Mouse (Mus musculus) small intestine, adult 2 months (tissue): ENCODE results near the gene Pds5b. TPM values are rescaled to one million over a fixed set of nuclear protein-coding genes. Genes with fewer than 3 reads are reported as not detected.
"Not testable (repeated sequence)": the region's sequence is repeated elsewhere in the genome, so short reads cannot be mapped to it uniquely, and the experiment has no call there.

Source experiments
- H3K27ac ChIP-seq: fragments of 200-500 bp; 2 replicates; pipeline ENCODE4 v1.5.1; 2012; ENCODE audit warnings: low read depth, low read length, control low read depth, inconsistent platforms; ENCODE audit not compliant: insufficient read depth
- H3K27me3 ChIP-seq: fragments of 200-500 bp; 2 replicates; pipeline ENCODE4 v1.6.1; 2012; ENCODE audit warnings: mild to moderate bottlenecking, moderate library complexity, low read length, inconsistent platforms; ENCODE audit not compliant: control insufficient read depth, insufficient read depth
- H3K36me3 ChIP-seq: fragments of 200-500 bp; 2 replicates; pipeline ENCODE4 v1.6.1; 2012; ENCODE audit warnings: mild to moderate bottlenecking, low read length, control low read depth, inconsistent platforms; ENCODE audit not compliant: control insufficient read depth, insufficient read depth
- H3K4me1 ChIP-seq: fragments of 200-500 bp; 2 replicates; pipeline ENCODE4 v1.6.1; 2012; ENCODE audit warnings: low read length, inconsistent platforms, mixed read lengths; ENCODE audit not compliant: control insufficient read depth, insufficient read depth, insufficient read length
- H3K4me3 ChIP-seq: fragments of 200-500 bp; 2 replicates; pipeline ENCODE4 v1.5.1; 2012; ENCODE audit warnings: low read depth, mild to moderate bottlenecking, control low read depth, inconsistent platforms, low read length, moderate library complexity
- CTCF ChIP-seq: fragments of 200-500 bp; IDR thresholded peaks from 2 replicates; pipeline ENCODE4 v1.5.1; 2012; ENCODE audit warnings: low read depth, mild to moderate bottlenecking, control low read depth, inconsistent platforms, low read length, moderate library complexity, mixed read lengths; ENCODE audit not compliant: insufficient replicate concordance, insufficient read length; ENCODE audit errors: extremely low read depth
- POLR2A ChIP-seq: fragments of 200-500 bp; IDR thresholded peaks from 2 replicates; pipeline ENCODE4 v1.6.1; 2012; ENCODE audit warnings: low read depth, mild to moderate bottlenecking, control low read depth, inconsistent platforms, low read length, moderate library complexity
- WGBS: fragments of 180-500 bp; shearing (Covaris S2); methylation state at CpG from one replicate; pipeline ENCODE4 v1.1.7; 2018; 5-methylcytosine and 5-hydroxymethylcytosine counted together
- polyA plus RNA-seq: library from polyadenylated mRNA; depleted of rRNA; stranded (reverse); fragments of >200 nt; gene quantifications from 2 replicates; pipeline ENCODE4 v1.2.3, GENCODE M21; 2012

Gene Pds5b
- polyA plus RNA-seq, 1 experiment = 1.0 TPM

- Histone ChIP-seq H3K4me1 (no peaks in the 10 kb centered on the region), H3K36me3 (no peaks in the 10 kb centered on the region), H3K27ac (no peak overlapping the region), H3K4me3 (no peak overlapping the region), H3K27me3 (no peaks in the 10 kb centered on the region)
- TF ChIP-seq POLR2A (no peak), CTCF (no peak)
- WGBS = 85% methylated on average over 4 of the region's 4 CpGs
Measured at GRCm38 (mm10) chr5:150711503-150711902, 38.0 kb downstream of the Pds5b start.

- Histone ChIP-seq H3K27me3 (no peaks in the 10 kb centered on the region), H3K36me3 (no peaks in the 10 kb centered on the region), H3K4me3 (no peak overlapping the region), H3K27ac (no peak overlapping the region), H3K4me1 (no peaks in the 10 kb centered on the region)
- TF ChIP-seq CTCF = no peak
- TF ChIP-seq POLR2A = no peak
Measured at GRCm38 (mm10) chr5:150713431-150713830, 39.9 kb downstream of the Pds5b start.

- 22% methylated on average over 4 of the region's 4 CpGs for WGBS
- Histone ChIP-seq H3K27ac (no peak overlapping the region), H3K27me3 (no peaks in the 10 kb centered on the region), H3K4me1 (no peaks in the 10 kb centered on the region), H3K4me3 (no peak overlapping the region), H3K36me3 (0 out of 2 replicates have a peak, but pooled peaks cover 4% of the 10 kb centered on the region)
- peak; percentile 34; the same call in 1 of the 2 replicates for TF ChIP-seq CTCF
- TF ChIP-seq POLR2A = no peak
Measured at GRCm38 (mm10) chr5:150717775-150718174, 44.2 kb downstream of the Pds5b start.

- 83% methylated on average over 1 of the region's 1 CpGs for WGBS
- TF ChIP-seq POLR2A (no peak), CTCF (no peak)
Measured at GRCm38 (mm10) chr5:150724641-150725040, 51.1 kb downstream of the Pds5b start.

GRCm38 (mm10) chr5:150737028-150737427, 63.5 kb downstream of the Pds5b start:
- not testable (repeated sequence) for H3K4me3 ChIP-seq, H3K27ac ChIP-seq, H3K27me3 ChIP-seq, H3K4me1 ChIP-seq, H3K36me3 ChIP-seq
- 95% methylated on average over 3 of the region's 3 CpGs for WGBS

More at GRCm38 (mm10) chr5:150724641-150725040, 51.1 kb downstream of the Pds5b start:
- Histone ChIP-seq H3K27ac (no peak overlapping the region), H3K27me3 (no peaks in the 10 kb centered on the region), H3K36me3 (0 out of 2 replicates have a peak, but pooled peaks cover 7% of the 10 kb centered on the region), H3K4me1 (no peaks in the 10 kb centered on the region), H3K4me3 (no peak overlapping the region)

- WGBS = 88% methylated on average over 7 of the region's 7 CpGs
- no peak overlapping the region for H3K27ac ChIP-seq
- TF ChIP-seq CTCF (no peak), POLR2A (no peak)
- H3K4me3 ChIP-seq = no peak overlapping the region
- no peaks in the 10 kb centered on the region for H3K4me1 ChIP-seq
- H3K27me3 ChIP-seq = no peaks in the 10 kb centered on the region
- H3K36me3 ChIP-seq = peaks cover 1% of the 10 kb centered on the region
Measured at GRCm38 (mm10) chr5:150739311-150739710, 65.8 kb downstream of the Pds5b start.

- WGBS = 95% methylated on average over 1 of the region's 2 CpGs
- TF ChIP-seq CTCF = no peak
- TF ChIP-seq POLR2A = no peak
- Histone ChIP-seq H3K4me1 (no peaks in the 10 kb centered on the region), H3K36me3 (peaks cover 2% of the 10 kb centered on the region), H3K27me3 (no peaks in the 10 kb centered on the region), H3K4me3 (no peak overlapping the region), H3K27ac (no peak overlapping the region)
Measured at GRCm38 (mm10) chr5:150740597-150740996, 67.1 kb downstream of the Pds5b start.

- Histone ChIP-seq H3K27ac (no peak overlapping the region), H3K27me3 (no peaks in the 10 kb centered on the region), H3K4me3 (no peak overlapping the region), H3K4me1 (no peaks in the 10 kb centered on the region), H3K36me3 (peaks cover 10% of the 10 kb centered on the region)
- TF ChIP-seq CTCF = no peak
- TF ChIP-seq POLR2A = no peak
- WGBS = 94% methylated on average over 5 of the region's 5 CpGs
Measured at GRCm38 (mm10) chr5:150756623-150757022, 83.1 kb downstream of the Pds5b start.
